Comparison of ENCODE assay signal across 16 mouse cellular contexts in the genomic region with DNA sequence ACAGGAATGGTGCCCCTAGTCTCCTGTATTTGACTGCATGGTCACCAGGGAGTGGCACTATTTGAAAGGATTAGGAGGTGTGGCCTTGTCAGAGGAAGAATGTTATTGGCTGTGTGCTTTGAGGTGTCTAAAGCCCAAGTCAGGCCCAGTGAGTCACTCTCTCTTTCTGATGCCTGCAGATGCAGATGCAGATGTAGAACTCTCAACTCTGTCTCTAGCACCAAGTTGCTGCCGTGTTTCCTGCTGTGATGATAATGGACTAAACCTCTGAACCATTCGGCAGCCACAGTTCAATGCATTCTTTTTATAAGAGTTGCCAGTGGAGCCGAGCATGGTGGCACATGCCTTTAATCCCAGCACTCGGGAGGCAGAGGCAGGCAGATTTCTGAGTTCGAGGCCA.
"Had no signal": no experiment of that assay in that cellular context is flagged by ENCODE, and none has a peak within 500 bp of the region (broad histone marks: within the 10 kb centered on the region; RNA-seq: fewer than 3 reads in every experiment).

No protein-coding gene starts in this region.

- DNase-seq: retina, postnatal 1 day; right cerebral cortex, adult 18-20 months; right cerebral cortex, postnatal 14 days; right cerebral cortex, postnatal 25 days; right cerebral cortex, postnatal 4 days; spleen, adult 18-20 months; thymus, adult 18-20 months; thymus, adult 2 months; thymus, postnatal 14 days; thymus, postnatal 25 days; thymus, postnatal 36 days; thymus, postnatal 4 days had no signal

- H3K36me3 ChIP-seq: neural tube, embryonic 13.5 days; neural tube, embryonic 15.5 days; stomach, embryonic 15.5 days had no signal

- H3K27ac ChIP-seq: neural tube, embryonic 13.5 days; neural tube, embryonic 15.5 days; stomach, embryonic 15.5 days; stomach, postnatal 0 days had no signal

- H3K4me1 ChIP-seq: stomach, embryonic 15.5 days had no signal

- H3K4me3 ChIP-seq: neural tube, embryonic 13.5 days; neural tube, embryonic 15.5 days; stomach, embryonic 15.5 days had no signal

- H3K27me3 ChIP-seq: neural tube, embryonic 13.5 days; neural tube, embryonic 15.5 days; stomach, embryonic 15.5 days had no signal

- H3K9me3 ChIP-seq: neural tube, embryonic 13.5 days; neural tube, embryonic 15.5 days; stomach, embryonic 15.5 days had no signal
